Mouse (Mus musculus): ENCODE measurements around the gene Rtn4rl1. TPM values are rescaled to one million over a fixed set of nuclear protein-coding genes. Genes with fewer than 3 reads are reported as not detected.

Rtn4rl1 gene
- polyA plus RNA-seq, 1 experiment from 2014 or later = 2.1 TPM

DNA sequence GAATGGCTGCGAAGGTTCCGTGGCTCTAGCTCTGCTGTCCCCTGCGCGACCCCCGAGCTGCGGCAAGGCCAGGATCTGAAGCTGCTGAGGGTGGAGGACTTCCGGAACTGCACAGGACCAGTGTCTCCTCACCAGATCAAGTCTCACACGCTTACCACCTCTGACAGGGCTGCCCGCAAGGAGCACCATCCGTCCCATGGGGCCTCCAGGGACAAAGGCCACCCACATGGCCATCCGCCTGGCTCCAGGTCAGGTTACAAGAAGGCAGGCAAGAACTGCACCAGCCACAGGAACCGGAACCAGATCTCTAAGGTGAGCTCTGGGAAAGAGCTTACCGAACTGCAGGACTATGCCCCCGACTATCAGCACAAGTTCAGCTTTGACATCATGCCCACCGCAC is 72.0 kb downstream of the Rtn4rl1 start:
- peaks cover 17% of the 10 kb centered on the region for H3K27me3 ChIP-seq (replicated peaks; ENCODE audit: low read depth, poor library complexity, severe bottlenecking)
- H3K4me1 ChIP-seq = peaks cover 75% of the 10 kb centered on the region
- DNase-seq (ENCODE audit: low spot score) = no peak
- no peaks in the 10 kb centered on the region for H3K36me3 ChIP-seq (replicated peaks)
- WGBS = 56% methylated on average over 15 of the region's 15 CpGs
- H3K9me3 ChIP-seq = no peaks in the 10 kb centered on the region
- H3K27ac ChIP-seq (replicated peaks) = peak overlapping the region; percentile 49; the same call in 1 of the 2 replicates
- H3K4me3 ChIP-seq = no peak overlapping the region

DNA sequence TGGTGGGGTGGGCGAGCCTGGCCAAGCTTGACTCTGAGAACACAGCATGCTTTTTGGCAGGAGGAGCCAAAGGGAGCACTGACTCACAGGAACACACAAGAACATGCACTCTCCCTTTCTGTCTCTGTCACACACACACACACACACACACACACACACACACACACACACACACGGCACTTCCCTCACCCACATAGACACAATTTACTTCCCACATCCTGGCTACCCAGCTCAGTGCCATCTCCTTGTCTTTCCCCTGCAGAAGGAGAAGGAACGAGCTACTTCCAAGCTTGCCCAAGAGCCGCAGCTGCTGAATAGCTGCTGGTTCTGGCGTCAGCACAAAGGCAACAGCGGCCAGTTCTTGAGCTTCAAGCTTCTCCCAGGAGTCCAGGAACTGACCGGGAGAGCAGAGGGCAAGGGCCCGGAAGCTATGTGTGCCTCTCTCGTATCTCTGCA is 74.3 kb downstream of the Rtn4rl1 start:
- Histone ChIP-seq H3K27ac (replicated peaks) (no peak overlapping the region), H3K4me1 (peaks cover 67% of the 10 kb centered on the region), H3K4me3 (no peak overlapping the region), H3K27me3 (replicated peaks; ENCODE audit: low read depth, poor library complexity, severe bottlenecking) (peaks cover 20% of the 10 kb centered on the region), H3K9me3 (no peaks in the 10 kb centered on the region), H3K36me3 (replicated peaks) (no peaks in the 10 kb centered on the region)
- no peak for DNase-seq (ENCODE audit: low spot score)
- WGBS = 41% methylated on average over 9 of the region's 9 CpGs

DNA sequence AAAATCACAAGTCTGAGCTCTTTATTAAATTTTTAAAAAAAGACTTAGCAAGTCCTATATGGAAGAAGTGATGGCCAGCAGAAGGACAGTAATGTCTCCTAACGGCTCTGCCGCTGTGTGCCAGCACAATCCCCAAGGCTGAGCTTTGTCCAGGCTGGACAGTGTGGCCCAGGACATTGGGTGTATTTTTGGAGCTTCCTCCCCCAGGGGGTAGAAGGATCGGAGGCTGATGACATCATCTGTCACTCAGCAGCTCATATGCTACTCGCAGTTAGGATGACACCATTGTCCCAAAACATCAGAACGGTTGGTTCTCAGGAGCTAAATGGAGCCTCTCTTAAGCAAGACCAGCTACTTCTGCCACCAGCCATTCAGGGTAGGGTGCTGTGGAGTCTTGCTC is 74.9 kb downstream of the Rtn4rl1 start:
- Histone ChIP-seq H3K4me1 (peaks cover 67% of the 10 kb centered on the region), H3K4me3 (no peak overlapping the region), H3K27ac (replicated peaks) (no peak overlapping the region), H3K36me3 (replicated peaks) (no peaks in the 10 kb centered on the region), H3K9me3 (no peaks in the 10 kb centered on the region), H3K27me3 (replicated peaks; ENCODE audit: low read depth, poor library complexity, severe bottlenecking) (peaks cover 21% of the 10 kb centered on the region)
- WGBS = 67% methylated on average over 5 of the region's 5 CpGs
- DNase-seq (ENCODE audit: low spot score) = no peak

DNA sequence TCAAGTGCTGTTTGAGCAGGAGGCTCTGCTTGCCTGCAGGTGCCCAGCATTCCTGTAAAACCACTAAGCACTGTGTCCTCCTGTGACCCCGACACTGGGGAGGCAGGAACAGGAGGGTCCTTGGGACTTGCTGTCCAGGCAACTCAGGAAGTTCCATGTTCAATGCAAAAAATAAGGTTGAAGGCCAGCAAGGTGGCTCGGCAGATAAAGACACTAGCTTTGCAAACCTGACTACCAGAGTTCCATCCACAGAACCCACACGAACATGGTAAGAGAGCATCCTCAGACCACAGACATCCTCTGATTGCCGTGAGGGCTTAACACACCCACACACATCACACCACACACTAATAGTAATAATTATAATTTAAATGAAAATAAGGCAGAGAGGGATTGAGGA is 75.6 kb downstream of the Rtn4rl1 start:
- Histone ChIP-seq H3K9me3 (no peaks in the 10 kb centered on the region), H3K4me1 (peaks cover 64% of the 10 kb centered on the region), H3K36me3 (replicated peaks) (no peaks in the 10 kb centered on the region), H3K27me3 (replicated peaks; ENCODE audit: low read depth, poor library complexity, severe bottlenecking) (peaks cover 22% of the 10 kb centered on the region), H3K27ac (replicated peaks) (no peak overlapping the region), H3K4me3 (no peak overlapping the region)
- DNase-seq (ENCODE audit: low spot score) = no peak
- 73% methylated on average over 4 of the region's 4 CpGs for WGBS

DNA sequence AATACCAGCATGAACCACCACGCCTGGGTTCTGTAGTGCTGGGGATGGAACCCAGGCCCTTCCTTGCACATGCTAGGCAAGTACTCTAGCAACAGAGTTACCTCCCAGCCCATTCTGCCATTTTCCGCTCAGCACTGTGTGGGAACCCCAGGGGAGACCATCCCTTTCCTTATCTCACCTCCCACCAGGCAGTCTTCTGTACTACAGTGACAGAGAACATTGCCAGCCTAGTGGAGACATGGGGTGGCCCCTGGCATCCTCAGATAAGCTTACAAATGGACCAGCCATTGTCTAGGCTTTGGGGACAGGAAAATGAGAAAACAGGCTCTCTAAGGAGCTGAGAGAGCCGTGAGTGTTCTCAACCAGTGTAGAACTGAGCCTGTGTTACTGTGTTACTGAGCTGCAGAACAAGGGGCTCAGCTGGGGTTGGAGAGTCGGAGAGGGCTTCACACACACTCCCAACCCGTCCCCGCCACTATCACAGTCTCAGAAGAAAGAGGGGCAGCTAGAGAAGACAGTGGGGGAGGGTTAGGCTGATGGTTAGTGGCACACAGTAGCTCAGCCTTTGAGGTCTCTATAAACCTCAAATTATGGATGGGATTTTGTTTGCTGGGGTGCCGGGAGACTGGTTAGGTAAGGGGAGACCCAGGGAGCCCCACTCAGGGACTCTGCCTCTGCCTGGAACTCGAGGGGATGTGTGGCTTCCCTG is 76.8 kb downstream of the Rtn4rl1 start:
- H3K4me1 ChIP-seq = peaks cover 64% of the 10 kb centered on the region
- H3K4me3 ChIP-seq = no peak overlapping the region
- whole genome bisulfite sequencing = 68% methylated on average over 8 of the region's 8 CpGs
- no peak overlapping the region for H3K27ac ChIP-seq (replicated peaks)
- no peak for DNase-seq (ENCODE audit: low spot score)
- no peaks in the 10 kb centered on the region for H3K36me3 ChIP-seq (replicated peaks)
- no peaks in the 10 kb centered on the region for H3K9me3 ChIP-seq
- H3K27me3 ChIP-seq (replicated peaks; ENCODE audit: low read depth, poor library complexity, severe bottlenecking) = peaks cover 25% of the 10 kb centered on the region

DNA sequence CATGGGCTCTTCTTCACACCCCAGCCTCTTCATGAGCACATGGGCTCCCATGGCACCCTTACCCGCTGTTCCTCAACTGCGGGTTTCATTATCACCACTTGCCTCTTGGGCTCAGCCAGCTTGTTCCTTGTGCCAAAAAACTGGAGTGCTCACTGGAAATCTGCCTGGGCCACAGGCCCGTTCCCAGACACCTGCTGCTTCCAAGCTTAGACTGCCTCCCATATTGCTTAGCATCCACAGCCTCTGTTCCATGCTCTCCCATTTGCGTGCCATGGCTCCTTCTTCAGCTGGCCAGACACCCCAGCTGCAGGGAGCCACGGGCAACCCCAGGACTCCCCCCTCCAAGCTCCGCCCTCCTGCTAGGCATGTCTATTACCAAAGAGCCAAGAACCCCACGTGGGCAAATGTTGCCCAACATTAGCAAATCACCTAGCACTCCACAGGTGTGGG is 77.4 kb downstream of the Rtn4rl1 start:
- 74% methylated on average over 7 of the region's 7 CpGs for WGBS
- Histone ChIP-seq H3K27me3 (replicated peaks; ENCODE audit: low read depth, poor library complexity, severe bottlenecking) (peaks cover 26% of the 10 kb centered on the region), H3K36me3 (replicated peaks) (no peaks in the 10 kb centered on the region), H3K27ac (replicated peaks) (no peak overlapping the region), H3K9me3 (no peaks in the 10 kb centered on the region), H3K4me3 (no peak overlapping the region), H3K4me1 (peaks cover 64% of the 10 kb centered on the region)
- no peak for DNase-seq (ENCODE audit: low spot score)

DNA sequence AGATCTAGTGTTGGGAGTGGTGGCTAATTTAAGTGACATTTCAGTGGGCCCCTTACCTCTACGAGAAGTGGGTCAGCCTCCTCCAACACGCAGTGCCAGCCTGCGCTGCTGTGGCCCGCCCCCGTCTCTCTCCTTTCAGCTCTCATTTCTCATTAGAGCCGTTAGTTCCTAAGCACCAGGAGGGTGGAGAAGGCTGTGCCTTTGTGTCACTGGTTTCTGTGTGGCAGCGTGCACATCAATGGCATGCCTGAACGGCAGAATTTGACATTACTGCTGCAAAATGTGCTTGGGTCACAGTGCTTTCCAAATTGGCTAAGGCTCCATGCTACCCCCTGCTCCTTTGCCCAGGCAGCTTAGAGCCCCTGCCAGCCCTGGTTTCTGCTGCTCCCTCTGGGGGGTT is 79.9 kb downstream of the Rtn4rl1 start:
- no peaks in the 10 kb centered on the region for H3K9me3 ChIP-seq
- peaks cover 51% of the 10 kb centered on the region for H3K4me1 ChIP-seq
- H3K4me3 ChIP-seq = 0 out of 2 replicates have a peak overlapping the region, but pooled peaks have one; percentile 4
- no peak for DNase-seq (ENCODE audit: low spot score)
- H3K27ac ChIP-seq (replicated peaks) = peak overlapping the region; percentile 25; the same call in 1 of the 2 replicates
- no peaks in the 10 kb centered on the region for H3K36me3 ChIP-seq (replicated peaks)
- WGBS = 18% methylated on average over 8 of the region's 8 CpGs
- peaks cover 26% of the 10 kb centered on the region for H3K27me3 ChIP-seq (replicated peaks; ENCODE audit: low read depth, poor library complexity, severe bottlenecking)

DNA sequence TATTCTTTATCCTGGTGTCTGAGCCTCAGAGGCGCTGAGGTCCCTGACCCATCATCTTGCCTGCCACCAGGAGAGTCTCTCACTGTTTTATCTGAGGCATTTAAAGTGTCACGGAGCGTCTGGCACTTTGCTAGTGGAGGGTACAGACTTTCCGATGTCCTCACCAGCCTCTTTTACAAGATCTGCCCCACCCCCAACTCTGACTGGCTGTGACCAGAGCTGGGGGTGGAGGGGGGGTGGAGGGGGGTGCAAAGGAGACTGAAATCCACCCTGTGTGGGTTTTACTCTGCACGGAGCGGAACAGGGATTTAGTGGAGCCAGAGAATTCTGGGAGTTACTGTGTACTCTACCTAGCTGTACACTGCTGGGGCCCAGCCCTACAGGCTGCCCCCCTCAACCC is 81.5 kb downstream of the Rtn4rl1 start:
- H3K4me1 ChIP-seq = peaks cover 65% of the 10 kb centered on the region
- H3K36me3 ChIP-seq (replicated peaks) = no peaks in the 10 kb centered on the region
- H3K27me3 ChIP-seq (replicated peaks; ENCODE audit: low read depth, poor library complexity, severe bottlenecking) = peaks cover 30% of the 10 kb centered on the region
- no peak for DNase-seq (ENCODE audit: low spot score)
- no peaks in the 10 kb centered on the region for H3K9me3 ChIP-seq
- peak overlapping the region; percentile 4; the same call in 1 of the 2 replicates for H3K4me3 ChIP-seq
- peak overlapping the region; percentile 55 for H3K27ac ChIP-seq (replicated peaks)
- WGBS = 24% methylated on average over 6 of the region's 6 CpGs

DNA sequence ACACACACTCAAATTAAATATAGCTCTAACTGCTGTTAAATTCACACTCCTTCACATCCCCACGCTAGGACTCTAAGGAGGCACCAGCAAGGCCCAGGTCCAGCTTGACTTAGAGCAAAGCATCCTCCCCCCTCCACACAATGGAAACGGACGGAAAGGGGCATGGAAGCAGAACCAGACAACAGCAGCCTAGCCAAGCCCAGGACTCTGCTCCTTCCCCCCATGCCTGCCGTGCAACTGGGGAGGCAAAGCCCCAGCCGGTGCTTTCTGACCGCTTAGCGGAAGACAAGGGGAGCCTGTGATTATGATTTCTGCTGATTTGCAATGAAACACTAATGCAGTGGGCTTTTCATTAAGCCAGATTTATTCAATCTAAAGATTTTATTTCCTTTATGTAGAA is 84.5 kb downstream of the Rtn4rl1 start:
- Histone ChIP-seq H3K9me3 (no peaks in the 10 kb centered on the region), H3K36me3 (replicated peaks) (no peaks in the 10 kb centered on the region), H3K4me1 (peaks cover 80% of the 10 kb centered on the region), H3K4me3 (no peak overlapping the region), H3K27ac (replicated peaks) (no peak overlapping the region), H3K27me3 (replicated peaks; ENCODE audit: low read depth, poor library complexity, severe bottlenecking) (peaks cover 49% of the 10 kb centered on the region)
- no peak for DNase-seq (ENCODE audit: low spot score)
- WGBS = 48% methylated on average over 7 of the region's 7 CpGs

DNA sequence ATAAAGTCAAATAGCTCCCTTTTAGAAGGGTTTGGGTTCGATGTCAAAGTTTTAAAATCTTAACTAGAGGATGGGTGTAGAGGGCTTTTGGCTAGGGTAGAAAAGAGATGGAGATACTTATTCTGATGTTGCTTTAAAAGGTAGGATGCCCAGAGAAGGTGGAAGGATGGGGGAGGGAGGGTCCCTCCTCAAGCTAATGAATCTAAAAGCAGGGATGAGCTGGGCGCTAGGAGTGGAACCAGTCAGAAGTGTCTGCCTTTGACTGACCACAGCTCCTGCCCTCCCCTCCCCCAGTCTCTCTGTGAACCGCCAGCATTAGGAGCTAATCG is 85.4 kb downstream of the Rtn4rl1 start:
- H3K4me1 ChIP-seq = peaks cover 74% of the 10 kb centered on the region
- no peak for DNase-seq (ENCODE audit: low spot score)
- H3K27ac ChIP-seq (replicated peaks) = peak overlapping the region; percentile 67
- H3K36me3 ChIP-seq (replicated peaks) = no peaks in the 10 kb centered on the region
- 19% methylated on average over 4 of the region's 4 CpGs for WGBS
- peaks cover 53% of the 10 kb centered on the region for H3K27me3 ChIP-seq (replicated peaks; ENCODE audit: low read depth, poor library complexity, severe bottlenecking)
- H3K4me3 ChIP-seq = peak overlapping the region; percentile 42
- H3K9me3 ChIP-seq = no peaks in the 10 kb centered on the region

DNA sequence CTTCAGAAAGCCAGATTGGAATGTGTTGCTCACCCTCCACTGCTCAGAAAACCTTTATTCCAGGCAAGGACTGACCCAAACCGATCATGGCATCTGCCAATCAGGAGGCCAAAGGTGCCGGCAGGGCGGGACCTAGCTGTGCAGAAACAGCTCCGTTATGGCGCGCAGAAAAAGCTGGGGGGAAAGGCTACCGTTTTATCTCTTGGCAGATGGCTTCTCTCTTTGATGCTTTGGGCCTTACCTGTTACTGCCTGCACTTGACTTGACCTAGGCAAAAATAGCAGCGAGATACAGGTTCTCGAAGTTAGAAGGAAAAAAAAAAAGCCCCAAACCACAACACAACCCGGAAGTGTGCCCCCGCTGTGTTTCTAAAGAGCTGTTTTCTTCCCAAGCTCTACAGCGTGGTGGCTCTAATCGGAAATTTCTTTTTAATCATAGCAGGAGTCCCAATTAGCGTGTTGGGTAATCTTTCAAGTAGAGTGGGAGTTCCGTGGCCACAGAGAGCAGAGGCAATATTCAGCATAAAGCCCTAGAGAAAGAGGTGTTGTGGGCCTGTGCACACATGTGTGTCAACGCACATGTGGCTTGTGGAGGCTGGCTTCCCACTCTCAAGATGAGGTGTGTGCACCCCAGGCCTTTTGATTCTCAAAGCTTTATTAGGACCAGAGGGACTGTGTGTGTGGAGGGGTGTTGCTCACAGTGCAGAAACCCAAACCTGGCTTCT is 85.9 kb downstream of the Rtn4rl1 start:
- 5% methylated on average over 16 of the region's 16 CpGs for WGBS
- peak overlapping the region; percentile 67 for H3K27ac ChIP-seq (replicated peaks)

DNA sequence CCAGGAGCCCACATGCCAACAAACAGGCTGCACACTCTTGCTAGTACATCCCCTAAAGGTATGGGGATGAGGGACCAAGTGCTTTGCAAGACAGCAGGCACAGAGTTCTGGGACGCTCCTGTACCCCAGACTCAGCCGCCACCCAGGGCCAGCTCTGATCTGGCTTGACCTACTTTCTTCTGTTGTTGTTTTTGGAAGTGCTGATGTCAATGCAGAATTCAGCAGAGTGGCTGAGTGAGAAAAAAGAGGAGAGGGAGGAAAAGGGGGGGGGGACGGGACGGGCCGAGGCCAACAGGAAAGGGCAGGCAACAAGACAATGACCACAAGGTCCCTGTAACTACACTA is 86.5 kb downstream of the Rtn4rl1 start:
- H3K4me1 ChIP-seq = peaks cover 64% of the 10 kb centered on the region
- 40% methylated on average over 5 of the region's 5 CpGs for WGBS
- no peaks in the 10 kb centered on the region for H3K9me3 ChIP-seq
- peaks cover 54% of the 10 kb centered on the region for H3K27me3 ChIP-seq (replicated peaks; ENCODE audit: low read depth, poor library complexity, severe bottlenecking)
- H3K4me3 ChIP-seq = peak overlapping the region; percentile 42; the same call in 1 of the 2 replicates
- DNase-seq (ENCODE audit: low spot score) = no peak
- peak overlapping the region; percentile 67; the same call in 1 of the 2 replicates for H3K27ac ChIP-seq (replicated peaks)
- H3K36me3 ChIP-seq (replicated peaks) = no peaks in the 10 kb centered on the region

More for the DNA sequence above, 85.9 kb downstream of the Rtn4rl1 start:
- Histone ChIP-seq H3K4me3 (peak overlapping the region; percentile 42), H3K9me3 (no peaks in the 10 kb centered on the region), H3K4me1 (peaks cover 70% of the 10 kb centered on the region), H3K27me3 (replicated peaks; ENCODE audit: low read depth, poor library complexity, severe bottlenecking) (peaks cover 52% of the 10 kb centered on the region), H3K36me3 (replicated peaks) (no peaks in the 10 kb centered on the region)
- DNase-seq (ENCODE audit: low spot score) = peak; percentile 77

Measured in embryonic facial prominence, embryonic 10.5 days (tissue).